Mouse (Mus musculus): ENCODE measurements around the gene Eipr1. TPM values are rescaled to one million over a fixed set of nuclear protein-coding genes. Genes with fewer than 3 reads are reported as not detected.
"Not testable (repeated sequence)": the region's sequence is repeated elsewhere in the genome, so short reads cannot be mapped to it uniquely, and the experiment has no call there.

Eipr1 gene
- polyA plus RNA-seq, 1 experiment from 2014 or later: 77.3 TPM

DNA sequence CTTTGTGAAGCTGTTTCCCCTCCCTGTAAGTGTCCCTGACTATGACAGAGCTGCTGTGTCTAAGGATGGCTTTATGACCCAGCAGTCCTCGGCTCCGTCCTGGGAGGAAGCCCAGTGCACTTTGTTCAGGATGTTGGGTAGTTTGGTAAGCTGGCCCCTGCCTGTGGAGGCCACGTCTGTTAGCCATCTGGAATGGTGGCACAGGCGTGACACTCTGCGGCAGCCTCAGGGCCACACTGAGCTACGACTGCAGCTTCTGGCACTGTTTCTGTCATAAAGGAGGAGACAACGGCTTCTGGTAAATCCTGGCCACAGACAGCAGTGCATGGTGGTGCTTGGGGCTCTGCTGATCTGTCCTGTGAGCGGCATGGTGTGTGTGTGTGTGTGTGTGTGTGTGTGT lies 159.0 kb downstream of the Eipr1 start:
- no peak overlapping the region for H3K4me2 ChIP-seq (ENCODE audit: low read depth, low read length)
- peaks cover 27% of the 10 kb centered on the region for H3K4me1 ChIP-seq (ENCODE audit: control insufficient read depth, insufficient read depth, low read length)
- H3K36me3 ChIP-seq (ENCODE audit: control insufficient read depth, insufficient read depth, low read length): no peaks in the 10 kb centered on the region
- no peaks in the 10 kb centered on the region for H3K27me3 ChIP-seq (ENCODE audit: control insufficient read depth, insufficient read depth, low read length)
- H3K9me3 ChIP-seq (ENCODE audit: control insufficient read depth, low read length): no peaks in the 10 kb centered on the region
- H3K27ac ChIP-seq (ENCODE audit: low read depth, low read length): peak overlapping the region; percentile 16; the same call in 1 of the 2 replicates
- 26% methylated on average over 8 of the region's 8 CpGs for WGBS
- peak; percentile 25; the same call in 1 of the 2 replicates for ATAC-seq (ENCODE audit: low read depth)
- H3K4me3 ChIP-seq (ENCODE audit: low read depth, low read length): no peak overlapping the region
- no peak overlapping the region for H3K9ac ChIP-seq (replicated peaks; ENCODE audit: low read depth, low read length)

DNA sequence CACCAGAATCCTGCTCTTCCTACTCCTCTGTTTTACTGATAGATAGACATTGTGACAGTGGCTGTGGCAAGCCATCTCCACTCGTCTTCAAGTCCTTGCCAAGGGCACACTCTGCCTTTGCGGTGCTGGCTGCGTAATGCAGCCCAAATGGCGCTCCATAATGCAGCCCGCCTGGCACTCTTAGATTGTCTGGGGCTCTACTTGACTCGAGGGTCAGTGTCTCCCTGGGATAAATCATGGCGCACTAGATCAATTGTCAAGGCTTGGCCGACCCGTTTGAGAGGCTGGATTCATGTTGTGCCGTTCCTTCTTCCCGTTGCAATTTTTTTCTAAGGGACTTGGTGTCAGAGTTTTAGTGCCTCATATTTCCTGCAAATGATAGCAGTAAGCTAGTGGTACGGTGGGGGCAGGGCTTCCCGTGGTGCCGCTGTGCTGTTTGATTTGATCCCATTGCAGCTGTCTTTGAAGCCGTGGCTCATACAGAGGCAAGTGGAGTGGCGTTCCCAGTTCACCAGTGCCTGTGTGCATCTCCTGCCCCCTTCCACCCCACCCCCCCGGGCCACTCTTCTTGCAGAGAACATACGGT lies 160.8 kb downstream of the Eipr1 start:
- no peak overlapping the region for H3K4me2 ChIP-seq (ENCODE audit: low read depth, low read length)
- no peaks in the 10 kb centered on the region for H3K27me3 ChIP-seq (ENCODE audit: control insufficient read depth, insufficient read depth, low read length)
- peak overlapping the region; percentile 50 for H3K27ac ChIP-seq (ENCODE audit: low read depth, low read length)
- no peak overlapping the region for H3K9ac ChIP-seq (replicated peaks; ENCODE audit: low read depth, low read length)
- no peaks in the 10 kb centered on the region for H3K36me3 ChIP-seq (ENCODE audit: control insufficient read depth, insufficient read depth, low read length)
- 34% methylated on average over 18 of the region's 18 CpGs for WGBS
- peak; percentile 74 for ATAC-seq (ENCODE audit: low read depth)
- no peaks in the 10 kb centered on the region for H3K9me3 ChIP-seq (ENCODE audit: control insufficient read depth, low read length)
- peaks cover 16% of the 10 kb centered on the region for H3K4me1 ChIP-seq (ENCODE audit: control insufficient read depth, insufficient read depth, low read length)
- no peak overlapping the region for H3K4me3 ChIP-seq (ENCODE audit: low read depth, low read length)

DNA sequence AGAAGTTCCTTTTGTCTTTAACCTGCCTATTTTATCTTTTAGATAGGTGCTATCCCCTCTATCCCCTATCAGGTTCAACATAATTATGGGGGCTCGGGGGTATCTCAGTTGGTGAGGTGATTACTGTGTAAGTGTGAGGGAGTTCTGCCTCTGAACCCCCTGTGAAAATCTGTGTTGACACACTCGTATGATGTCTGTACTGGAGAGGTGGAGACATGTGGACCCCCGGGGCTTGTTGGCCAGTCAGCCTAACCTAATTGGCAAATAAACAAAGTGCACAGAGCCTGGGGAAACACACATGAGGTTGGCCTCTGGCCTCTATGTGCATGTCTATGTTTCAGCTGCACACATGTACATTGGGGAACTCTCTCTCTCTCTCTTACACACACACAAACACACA lies 161.5 kb downstream of the Eipr1 start:
- Histone ChIP-seq H3K27me3 (ENCODE audit: control insufficient read depth, insufficient read depth, low read length) (no peaks in the 10 kb centered on the region), H3K4me2 (ENCODE audit: low read depth, low read length) (no peak overlapping the region), H3K4me1 (ENCODE audit: control insufficient read depth, insufficient read depth, low read length) (peaks cover 11% of the 10 kb centered on the region; the same call in 1 of the 2 replicates), H3K36me3 (ENCODE audit: control insufficient read depth, insufficient read depth, low read length) (no peaks in the 10 kb centered on the region), H3K4me3 (ENCODE audit: low read depth, low read length) (no peak overlapping the region), H3K9me3 (ENCODE audit: control insufficient read depth, low read length) (no peaks in the 10 kb centered on the region), H3K27ac (ENCODE audit: low read depth, low read length) (peak overlapping the region; percentile 50), H3K9ac (replicated peaks; ENCODE audit: low read depth, low read length) (no peak overlapping the region)
- WGBS: 48% methylated on average over 3 of the region's 3 CpGs
- ATAC-seq (ENCODE audit: low read depth): no peak

- WGBS: 100% methylated on average over 1 of the region's 1 CpGs
- H3K9me3 ChIP-seq (ENCODE audit: control insufficient read depth, low read length); H3K4me1 ChIP-seq (ENCODE audit: control insufficient read depth, insufficient read depth, low read length); H3K27me3 ChIP-seq (ENCODE audit: control insufficient read depth, insufficient read depth, low read length); H3K27ac ChIP-seq (ENCODE audit: low read depth, low read length); H3K36me3 ChIP-seq (ENCODE audit: control insufficient read depth, insufficient read depth, low read length); H3K4me3 ChIP-seq (ENCODE audit: low read depth, low read length); H3K9ac ChIP-seq (replicated peaks; ENCODE audit: low read depth, low read length); ATAC-seq (ENCODE audit: low read depth); H3K4me2 ChIP-seq (ENCODE audit: low read depth, low read length): not testable (repeated sequence)
Observed at GRCm38 (mm10) chr12:28914056-28914455, 162.5 kb downstream of the Eipr1 start.

Other genes starting within 250 kb of the Eipr1 start
- gene Dcdc2c, start 199.4 kb upstream of the Eipr1 start, polyA plus RNA-seq (2014; fragmentation: Nextera tagmentation; extraction: Ambion mirVana): 0.33 TPM in 1 of 2 replicates, not detected in the other
- gene Allc, start 169.3 kb upstream of the Eipr1 start, polyA plus RNA-seq (2014; fragmentation: Nextera tagmentation; extraction: Ambion mirVana): not detected in 2 replicates
- gene Colec11, start 128.4 kb upstream of the Eipr1 start, polyA plus RNA-seq (2014; fragmentation: Nextera tagmentation; extraction: Ambion mirVana): 0.80 and 0.94 TPM in 2 replicates
- gene Rps7, start 115.8 kb upstream of the Eipr1 start, polyA plus RNA-seq (2014; fragmentation: Nextera tagmentation; extraction: Ambion mirVana): 537 and 647 TPM in 2 replicates
- gene Rnaseh1, start 102.2 kb upstream of the Eipr1 start, polyA plus RNA-seq (2014; fragmentation: Nextera tagmentation; extraction: Ambion mirVana): 19.5 and 21.7 TPM in 2 replicates
- 25.4 and 26.7 TPM in 2 replicates for gene Adi1, start 76.6 kb upstream of the Eipr1 start, polyA plus RNA-seq (2014; fragmentation: Nextera tagmentation; extraction: Ambion mirVana)
- gene Trappc12, start 1.3 kb upstream of the Eipr1 start, polyA plus RNA-seq (2014; fragmentation: Nextera tagmentation; extraction: Ambion mirVana): 43.6 and 46.9 TPM in 2 replicates

All from neural tube, embryonic 14.5 days (tissue).